Mouse (Mus musculus): ENCODE data around the gene Mef2a.

The Mef2a gene

DNA sequence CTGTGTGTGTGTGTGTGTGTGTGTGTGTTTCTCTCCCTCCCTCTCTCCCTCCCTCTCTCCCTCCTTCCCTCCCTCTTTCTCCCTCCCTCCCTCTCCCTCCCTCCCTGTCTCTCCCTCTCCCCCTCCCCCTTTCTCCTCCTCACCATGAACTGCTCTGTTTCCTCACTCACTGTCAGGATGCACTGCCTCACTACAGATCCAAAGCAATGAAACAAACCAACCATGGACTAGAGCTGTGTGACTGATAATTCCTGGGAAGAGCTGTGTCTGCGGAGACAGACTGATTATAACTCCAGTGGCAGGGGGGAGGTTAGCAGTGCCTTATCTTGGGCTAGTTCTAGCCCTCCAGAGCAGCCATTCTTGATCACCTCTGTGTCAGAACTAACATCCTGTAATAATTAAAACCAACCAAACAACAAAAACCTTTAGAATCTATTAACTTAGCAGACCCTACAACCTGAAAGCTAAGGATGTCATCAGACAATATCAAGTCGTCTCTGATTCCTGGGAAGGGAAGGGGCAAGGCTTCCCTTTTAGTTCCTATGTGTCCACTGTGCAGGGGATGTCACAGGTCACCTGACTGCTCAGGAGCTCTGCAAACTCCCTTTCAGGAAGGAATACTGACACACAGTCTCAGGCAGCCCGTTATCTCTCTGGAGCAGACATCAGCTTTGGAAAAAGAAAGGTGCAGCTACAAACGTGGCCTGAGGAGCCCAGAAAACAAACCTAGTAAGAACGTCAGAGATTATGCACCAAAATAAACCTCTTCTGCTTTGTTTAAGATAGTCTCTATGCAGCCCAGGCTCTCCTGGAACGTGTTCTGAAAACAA, 162.4 kb downstream of the Mef2a start:
- DNase-seq (ENCODE audit: low read depth, low spot score): no peak

DNA sequence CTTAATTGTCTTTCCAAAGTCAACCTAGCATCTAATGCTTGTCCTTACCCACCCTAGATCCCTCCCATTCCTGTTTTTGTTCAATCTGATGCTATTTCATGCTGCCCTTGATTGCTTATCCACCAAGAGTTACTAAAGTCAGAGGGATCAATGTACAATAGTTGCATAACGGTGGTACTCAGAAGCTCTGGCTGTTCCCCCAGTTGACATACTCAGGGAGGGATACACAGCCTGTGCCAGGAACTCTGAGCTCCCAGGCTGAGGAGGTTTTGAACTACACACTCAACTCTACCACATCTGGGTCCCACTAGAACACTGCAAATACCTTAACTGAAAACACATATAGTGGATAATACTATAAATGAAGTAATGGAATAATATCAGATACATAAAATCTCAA, 164.3 kb downstream of the Mef2a start:
- DNase-seq (ENCODE audit: low read depth, low spot score): no peak

DNA sequence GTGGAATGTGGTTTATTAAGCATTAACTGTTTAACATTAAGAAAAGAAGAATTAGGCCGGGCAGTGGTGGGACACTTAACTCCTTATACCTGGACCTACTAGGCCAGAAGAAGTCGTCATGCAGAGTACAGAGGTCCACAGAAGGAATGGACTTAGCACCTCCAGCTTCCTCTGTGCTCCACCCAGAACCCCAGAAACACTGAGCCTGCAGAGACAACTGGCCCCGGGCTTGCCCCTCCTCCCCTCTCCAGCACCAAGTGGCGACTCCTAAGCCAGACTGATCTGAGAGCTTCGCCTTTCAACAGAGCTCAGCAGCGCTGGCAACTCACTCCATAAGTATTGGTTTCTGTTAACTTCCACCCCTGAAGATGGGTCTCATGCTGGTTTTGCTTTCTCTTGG, 165.0 kb downstream of the Mef2a start:
- no peak for DNase-seq (ENCODE audit: low read depth, low spot score)

DNA sequence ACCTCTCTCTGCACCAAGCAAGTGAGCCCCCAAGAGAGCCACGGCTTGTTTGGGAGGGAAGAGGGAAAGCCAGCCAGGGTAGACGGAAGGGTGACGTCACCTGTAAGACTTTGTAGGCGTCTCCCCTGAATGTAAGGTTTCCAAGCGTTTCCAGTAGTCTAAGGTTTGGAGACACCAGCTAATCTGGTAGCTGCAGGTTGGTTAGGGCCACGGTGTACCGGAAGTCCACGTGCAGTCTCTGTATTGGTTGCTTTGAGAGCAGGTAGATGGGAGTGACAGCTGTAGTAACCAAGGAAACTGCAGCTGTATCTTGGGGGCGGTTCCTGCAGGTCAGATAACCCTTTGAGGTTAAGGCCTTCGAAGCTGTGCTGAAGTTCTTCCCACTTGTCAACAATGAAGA, 166.2 kb downstream of the Mef2a start:
- no peak for DNase-seq (ENCODE audit: low read depth, low spot score)

DNA sequence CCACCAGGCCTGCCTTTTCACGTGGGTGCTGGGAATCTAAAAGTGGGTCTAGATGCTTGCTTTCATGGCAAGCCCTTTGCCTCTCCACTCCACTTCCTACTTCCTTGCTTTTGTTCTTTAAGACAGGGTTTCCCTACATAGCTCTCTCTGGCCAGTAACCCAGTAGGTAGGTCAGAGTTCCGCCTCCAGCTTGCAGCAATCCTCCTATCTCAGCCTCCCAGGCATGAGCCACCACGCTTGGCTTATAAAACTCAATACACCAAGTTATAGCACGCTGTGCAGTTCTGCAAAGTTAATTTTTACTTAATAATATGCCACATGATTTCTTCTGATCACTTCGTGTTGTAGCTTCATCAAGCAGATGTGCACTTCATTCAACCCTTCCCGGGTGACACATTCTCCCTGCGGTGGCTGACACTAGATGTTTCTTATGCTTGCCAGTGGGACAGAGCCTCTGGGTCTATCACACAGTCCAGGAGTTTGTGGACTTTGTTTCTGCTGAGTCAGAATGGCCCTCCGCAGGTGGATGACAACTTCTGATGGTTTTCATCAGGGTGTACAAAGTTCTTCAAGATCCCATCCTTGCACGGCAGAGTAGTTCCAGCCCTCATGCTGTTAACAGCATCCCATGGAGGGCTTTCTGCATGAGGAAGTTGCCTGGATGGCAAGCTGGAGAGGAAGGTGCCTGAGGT, 166.8 kb downstream of the Mef2a start:
- no peak for DNase-seq (ENCODE audit: low read depth, low spot score)

DNA sequence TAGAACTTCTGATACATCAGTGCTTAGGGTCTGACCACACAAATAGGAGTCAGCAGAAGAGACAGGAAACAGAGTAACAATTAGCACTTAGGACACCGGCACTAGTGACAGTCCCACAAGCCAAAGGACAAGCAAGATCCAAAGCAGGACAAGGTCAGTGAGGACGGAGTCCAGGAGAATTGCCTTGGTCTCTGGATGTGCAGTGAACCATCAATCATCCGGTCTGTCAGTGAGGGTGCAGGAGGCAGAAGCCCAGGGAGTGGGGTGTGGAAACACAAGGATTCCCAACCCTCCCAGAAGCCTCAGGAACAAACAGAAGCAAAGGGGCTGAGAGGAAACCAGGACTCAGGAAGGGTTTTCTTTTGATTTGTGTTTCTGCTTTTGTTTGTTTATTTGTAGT, 169.0 kb downstream of the Mef2a start:
- no peak for DNase-seq (ENCODE audit: low read depth, low spot score)

DNA sequence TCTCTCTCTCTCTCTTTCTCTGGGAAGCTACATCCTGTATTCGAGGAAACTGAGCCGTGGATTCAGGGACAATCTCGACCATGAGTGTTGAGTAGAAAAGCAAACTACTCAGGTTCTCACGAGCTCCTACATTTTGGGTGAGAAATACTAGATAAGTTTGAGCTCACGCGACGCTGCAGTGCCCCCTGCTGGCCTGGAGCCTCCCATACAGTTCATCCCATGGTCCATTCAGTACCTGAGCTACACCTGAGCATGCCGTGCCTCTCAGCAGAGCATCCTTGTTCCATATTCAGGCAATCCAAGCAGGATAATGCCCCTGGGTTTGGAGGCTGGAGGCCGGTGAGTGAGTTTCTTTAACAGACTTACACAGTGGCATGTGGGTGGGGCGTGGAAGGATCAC, 173.2 kb downstream of the Mef2a start:
- peak; percentile 47 for DNase-seq (ENCODE audit: low read depth, low spot score)

DNA sequence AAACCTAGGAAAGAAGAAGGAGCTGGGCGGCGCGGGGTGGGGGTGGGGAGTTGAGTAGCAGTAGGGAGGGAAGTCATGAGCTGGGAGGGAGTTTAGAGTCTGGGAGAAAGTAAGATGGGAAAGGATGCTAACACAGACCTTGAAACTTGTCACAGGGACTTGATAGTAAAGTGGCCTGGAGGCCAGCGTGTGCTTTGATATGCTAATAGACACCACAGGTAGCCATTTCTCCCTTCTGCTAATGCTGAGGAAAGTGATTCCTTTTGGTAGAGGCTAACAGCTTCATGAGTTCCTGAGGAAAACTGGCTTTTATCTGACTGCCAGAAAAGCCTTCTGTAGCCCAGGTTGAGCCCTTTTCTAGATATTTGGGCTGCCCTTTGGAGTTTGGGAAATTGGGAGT, 188.9 kb downstream of the Mef2a start:
- no peak for DNase-seq (ENCODE audit: low read depth, low spot score)
